Mouse (Mus musculus): ENCODE results near the gene Limk2.

Limk2 gene

GRCm38 (mm10) chr11:3408131-3408996, 625 bp downstream of the Limk2 start:
- peak; percentile 20 for DNase-seq

GRCm38 (mm10) chr11:3404287-3405047, 4.5 kb downstream of the Limk2 start:
- no peak for DNase-seq

GRCm38 (mm10) chr11:3403024-3403423, 6.0 kb downstream of the Limk2 start:
- no peak for DNase-seq

GRCm38 (mm10) chr11:3398318-3398717, 10.7 kb downstream of the Limk2 start:
- DNase-seq = no peak

GRCm38 (mm10) chr11:3396562-3396961, 12.4 kb downstream of the Limk2 start:
- DNase-seq = no peak

GRCm38 (mm10) chr11:3396091-3396490, 12.9 kb downstream of the Limk2 start:
- DNase-seq = no peak

- no peak for DNase-seq
These were observed 14.5 kb downstream of the Limk2 start for GRCm38 (mm10) chr11:3394520-3394919.

- no peak for DNase-seq
These were observed 16.5 kb downstream of the Limk2 start for GRCm38 (mm10) chr11:3392526-3392925.

GRCm38 (mm10) chr11:3390789-3391188, 18.2 kb downstream of the Limk2 start:
- no peak for DNase-seq

GRCm38 (mm10) chr11:3389996-3390395, 19.0 kb downstream of the Limk2 start:
- no peak for DNase-seq

GRCm38 (mm10) chr11:3387482-3388196, 21.4 kb downstream of the Limk2 start:
- DNase-seq = no peak

- DNase-seq = peak; percentile 88
These were observed 22.0 kb downstream of the Limk2 start for GRCm38 (mm10) chr11:3386941-3387368.

GRCm38 (mm10) chr11:3382602-3383594, 26.1 kb downstream of the Limk2 start:
- peak; percentile 36 for DNase-seq

- no peak for DNase-seq
These were observed 27.7 kb downstream of the Limk2 start for GRCm38 (mm10) chr11:3381148-3381814.

- no peak for DNase-seq
These were observed 29.6 kb downstream of the Limk2 start for GRCm38 (mm10) chr11:3379427-3379826.

GRCm38 (mm10) chr11:3374741-3375140, 34.2 kb downstream of the Limk2 start:
- no peak for DNase-seq

GRCm38 (mm10) chr11:3374293-3374645, 34.7 kb downstream of the Limk2 start:
- no peak for DNase-seq

- DNase-seq = no peak
These were observed 35.2 kb downstream of the Limk2 start for GRCm38 (mm10) chr11:3373591-3374292.

- no peak for DNase-seq
These were observed 37.2 kb downstream of the Limk2 start for GRCm38 (mm10) chr11:3371599-3372295.

- DNase-seq = peak; percentile 80
These were observed 37.9 kb downstream of the Limk2 start for GRCm38 (mm10) chr11:3370928-3371598.
